Mouse (Mus musculus) liver, embryonic 14.5 days (tissue): ENCODE data around the gene Lrrc25. TPM values are rescaled to one million over a fixed set of nuclear protein-coding genes. Genes with fewer than 3 reads are reported as not detected.

ENCODE experiments used
- ATAC-seq: fragments of 200-750 bp; cut with Nextera tagmentation; 2 replicates; pipeline ENCODE4 v1.8.0; 2017; ENCODE audit warnings: moderate number of reproducible peaks, mild to moderate bottlenecking, moderate library complexity; ENCODE audit not compliant: insufficient read depth
- DNase-seq, 3 experiments: peaks; one replicate each; pipeline ENCODE4 v3.0.0-alpha.2; 2012 to 2013; ENCODE audit warnings: low read depth in 3 of 3, low spot score in 3 of 3
- H3K27ac ChIP-seq: fragments of 300-500 bp; sonication (generic); 2 replicates; pipeline ENCODE4 v1.5.1; 2014; ENCODE audit warnings: moderate library complexity, mild to moderate bottlenecking, control low read depth, inconsistent platforms
- H3K27me3 ChIP-seq: fragments of 300-500 bp; sonication (generic); 2 replicates; pipeline ENCODE4 v1.6.1; 2014; ENCODE audit warnings: mild to moderate bottlenecking, low read length, moderate library complexity; ENCODE audit not compliant: control insufficient read depth, insufficient read depth
- H3K36me3 ChIP-seq: fragments of 300-500 bp; sonication (generic); replicated peaks from 2 replicates; pipeline ENCODE4 v1.6.1; 2014; ENCODE audit warnings: low read depth; ENCODE audit not compliant: control insufficient read depth, insufficient read depth
- H3K4me1 ChIP-seq, 2 experiments: fragments of 200-500 bp in 1 of 2; fragments of 300-500 bp in 1 of 2; sonication (generic) in 1 of 2; replicated peaks; 2 replicates each; pipeline ENCODE4 v1.6.1; 2012 to 2014; ENCODE audit warnings: antibody characterized with exemption in 1 of 2, inconsistent platforms in 1 of 2, low read length in 1 of 2; ENCODE audit not compliant: control insufficient read depth in 2 of 2, insufficient read depth in 2 of 2
- H3K4me2 ChIP-seq: fragments of 300-500 bp; sonication (generic); 2 replicates; pipeline ENCODE4 v1.6.1; 2014; ENCODE audit warnings: low read depth, mild to moderate bottlenecking, control low read depth, moderate library complexity
- H3K4me3 ChIP-seq, 2 experiments: fragments of 200-500 bp in 1 of 2; fragments of 300-500 bp in 1 of 2; sonication (generic) in 1 of 2; 2 replicates each; pipeline ENCODE4 v1.5.1; 2012 to 2014; ENCODE audit warnings: low read depth in 2 of 2, low read length in 2 of 2, mild to moderate bottlenecking in 2 of 2, control low read depth in 1 of 2, inconsistent platforms in 1 of 2, moderate library complexity in 1 of 2; ENCODE audit not compliant: insufficient read depth in 1 of 2
- H3K9ac ChIP-seq: fragments of 300-500 bp; sonication (generic); replicated peaks from 2 replicates; pipeline ENCODE4 v1.6.1; 2014; ENCODE audit warnings: mild to moderate bottlenecking, control low read depth, moderate library complexity
- H3K9me3 ChIP-seq: fragments of 300-500 bp; sonication (generic); 2 replicates; pipeline ENCODE4 v1.6.1; 2016; ENCODE audit warnings: low read length, mixed read lengths; ENCODE audit not compliant: control insufficient read depth
- CTCF ChIP-seq: IDR thresholded peaks from 2 replicates; pipeline ENCODE4 v1.5.1; 2016; ENCODE audit warnings: antibody characterized with exemption, low read depth, control low read depth
- EP300 ChIP-seq: IDR thresholded peaks from 2 replicates; pipeline ENCODE4 v1.6.1; 2016; ENCODE audit warnings: antibody characterized with exemption, low read depth
- WGBS: fragments of 180-500 bp; shearing (Covaris S2); extraction: QIAGEN DNeasy Blood & Tissue Kit; methylation state at CpG from one replicate; pipeline ENCODE4 v1.1.7; 2014; ENCODE audit not compliant: insufficient replicate concordance; 5-methylcytosine and 5-hydroxymethylcytosine counted together
- polyA plus RNA-seq, 2 experiments: library from polyadenylated mRNA; depleted of rRNA in 1 of 2; stranded (reverse) in 1 of 2; unstranded in 1 of 2; fragments of >200 nt; fragmentation: Nextera tagmentation in 1 of 2; extraction: Ambion mirVana in 1 of 2; gene quantifications; 2 replicates each; pipeline versions ENCODE4 v1.2.1 to v1.2.3; 2012 to 2014

Gene Lrrc25
- polyA plus RNA-seq, 2 experiments, result 4.3 to 4.7 TPM

DNA sequence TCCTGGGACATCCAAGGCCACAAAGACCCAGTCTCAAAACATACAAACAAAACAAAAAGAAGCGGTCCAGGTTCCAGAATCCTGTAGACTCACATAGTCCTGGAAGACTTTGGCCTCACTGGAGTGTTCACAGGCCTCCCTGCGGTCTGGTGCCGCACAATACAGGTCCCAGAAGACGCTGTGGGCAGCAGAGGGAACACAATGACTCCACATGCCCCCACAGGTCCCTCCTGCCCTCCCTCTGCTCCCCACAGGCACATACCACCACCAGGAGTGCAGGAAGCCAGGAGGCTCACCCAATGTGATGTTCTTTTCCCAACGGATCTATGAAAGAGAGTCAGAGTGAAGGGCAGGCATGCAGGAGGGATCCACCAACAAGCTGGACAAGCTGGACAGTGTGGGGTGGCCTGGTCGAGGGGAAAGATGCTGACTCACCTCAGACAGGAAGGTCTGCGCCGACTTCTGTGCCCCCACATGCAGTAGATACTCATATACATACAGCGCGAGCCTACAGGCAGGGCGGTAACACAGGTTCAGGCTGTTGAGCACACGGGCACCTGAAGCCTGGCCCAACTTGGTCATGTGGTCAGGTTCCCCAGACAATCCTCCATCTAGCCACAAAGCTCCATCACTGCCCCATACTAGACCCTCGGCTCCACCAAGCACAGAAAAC is 13.7 kb upstream of the Lrrc25 start:
- Histone ChIP-seq H3K4me3 (no peak overlapping the region), H3K4me1 (peaks cover 8 to 10% of the 10 kb centered on the region in 2 experiments), H3K9ac (no peak overlapping the region), H3K9me3 (no peaks in the 10 kb centered on the region), H3K4me2 (no peak overlapping the region), H3K36me3 (peaks cover 5% of the 10 kb centered on the region; the same call in 1 of the 2 replicates), H3K27me3 (no peaks in the 10 kb centered on the region), H3K27ac (no peak overlapping the region)
- ATAC-seq (no peak), DNase-seq (no peak)
- 78% methylated on average over 13 of the region's 13 CpGs for WGBS
- TF ChIP-seq CTCF, result no peak
- no peak for TF ChIP-seq EP300

DNA sequence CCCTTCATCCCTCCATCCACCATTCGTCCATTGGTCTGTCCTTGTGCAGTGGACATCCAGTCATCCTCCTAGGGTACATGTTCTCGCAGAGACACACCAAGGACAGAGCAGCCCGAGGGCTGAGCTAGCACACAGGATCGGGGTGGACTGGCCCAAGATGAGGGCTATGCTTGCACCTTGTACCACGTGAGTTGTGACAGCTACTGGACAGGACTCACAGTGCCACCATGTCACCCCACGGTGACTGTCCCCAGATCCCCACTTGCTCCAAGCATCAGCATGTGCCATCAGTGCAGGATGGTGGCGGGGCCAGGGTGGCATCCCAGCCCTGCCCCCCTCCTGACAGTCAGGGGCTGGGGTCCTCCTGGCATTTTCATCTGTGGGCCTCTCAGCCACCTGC is 11.4 kb upstream of the Lrrc25 start:
- TF ChIP-seq CTCF (no peak), EP300 (no peak)
- ATAC-seq (no peak), DNase-seq (no peak)
- Histone ChIP-seq H3K4me2 (no peak overlapping the region), H3K9ac (no peak overlapping the region), H3K27ac (no peak overlapping the region), H3K27me3 (no peaks in the 10 kb centered on the region), H3K9me3 (no peaks in the 10 kb centered on the region), H3K4me1 (peaks cover 18 to 23% of the 10 kb centered on the region in 2 experiments), H3K36me3 (peaks cover 5% of the 10 kb centered on the region; the same call in 1 of the 2 replicates), H3K4me3 (no peak overlapping the region)
- WGBS, result 76% methylated on average over 7 of the region's 7 CpGs

DNA sequence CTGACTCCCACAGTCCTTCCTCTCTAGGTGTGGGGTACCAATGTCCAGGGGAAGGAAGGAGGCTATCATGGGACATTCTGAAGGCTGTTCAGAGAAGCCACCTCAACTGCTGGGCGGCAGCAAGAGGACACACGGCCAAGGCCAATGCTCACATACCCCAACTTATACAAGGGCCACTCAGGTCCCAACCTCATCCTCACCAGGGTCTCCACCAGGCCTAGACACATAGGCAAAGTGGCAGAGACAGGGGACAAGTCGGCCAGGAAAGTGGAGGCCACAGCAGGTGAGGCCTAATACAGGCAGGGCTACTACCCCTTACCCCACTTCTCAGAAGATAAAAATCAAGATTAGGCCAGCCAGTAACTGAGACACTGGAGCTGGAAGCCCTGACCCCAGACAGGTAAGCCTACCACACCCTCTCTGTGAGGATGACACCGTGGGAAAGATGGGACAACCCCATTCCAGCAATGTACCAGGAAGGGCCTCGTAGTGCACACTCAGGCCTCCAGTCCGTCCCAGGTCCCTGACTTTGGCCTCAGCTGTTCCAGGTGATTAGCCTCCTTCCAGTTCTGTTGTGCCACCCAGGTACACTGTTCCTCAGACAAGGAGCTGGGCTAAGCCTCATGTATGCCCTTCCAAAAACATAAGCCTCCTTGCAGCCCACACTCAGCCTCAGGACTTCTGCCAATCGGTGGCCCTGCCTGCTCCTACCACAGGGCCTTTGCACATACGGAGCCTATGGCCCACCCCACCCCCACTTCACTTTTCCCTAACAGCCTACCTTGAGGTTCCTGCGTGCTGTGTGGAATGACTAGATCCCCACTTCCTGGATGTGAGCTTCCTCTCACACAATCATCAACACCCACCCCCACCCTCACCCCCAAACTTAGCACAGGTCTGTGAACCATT is 9.8 kb upstream of the Lrrc25 start:
- peaks cover 21% of the 10 kb centered on the region in 2 experiments for H3K4me1 ChIP-seq
- no peak for DNase-seq
- H3K36me3 ChIP-seq, result peaks cover 5% of the 10 kb centered on the region; the same call in 1 of the 2 replicates
- no peaks in the 10 kb centered on the region for H3K27me3 ChIP-seq
- no peak overlapping the region; the same call in 1 of the 2 replicates for H3K4me2 ChIP-seq
- H3K4me3 ChIP-seq, result no peak overlapping the region
- H3K9ac ChIP-seq, result no peak overlapping the region
- no peak for ATAC-seq
- TF ChIP-seq EP300 (no peak), CTCF (no peak)
- WGBS, result 64% methylated on average over 9 of the region's 9 CpGs
- no peak overlapping the region for H3K27ac ChIP-seq
- H3K9me3 ChIP-seq, result no peaks in the 10 kb centered on the region

DNA sequence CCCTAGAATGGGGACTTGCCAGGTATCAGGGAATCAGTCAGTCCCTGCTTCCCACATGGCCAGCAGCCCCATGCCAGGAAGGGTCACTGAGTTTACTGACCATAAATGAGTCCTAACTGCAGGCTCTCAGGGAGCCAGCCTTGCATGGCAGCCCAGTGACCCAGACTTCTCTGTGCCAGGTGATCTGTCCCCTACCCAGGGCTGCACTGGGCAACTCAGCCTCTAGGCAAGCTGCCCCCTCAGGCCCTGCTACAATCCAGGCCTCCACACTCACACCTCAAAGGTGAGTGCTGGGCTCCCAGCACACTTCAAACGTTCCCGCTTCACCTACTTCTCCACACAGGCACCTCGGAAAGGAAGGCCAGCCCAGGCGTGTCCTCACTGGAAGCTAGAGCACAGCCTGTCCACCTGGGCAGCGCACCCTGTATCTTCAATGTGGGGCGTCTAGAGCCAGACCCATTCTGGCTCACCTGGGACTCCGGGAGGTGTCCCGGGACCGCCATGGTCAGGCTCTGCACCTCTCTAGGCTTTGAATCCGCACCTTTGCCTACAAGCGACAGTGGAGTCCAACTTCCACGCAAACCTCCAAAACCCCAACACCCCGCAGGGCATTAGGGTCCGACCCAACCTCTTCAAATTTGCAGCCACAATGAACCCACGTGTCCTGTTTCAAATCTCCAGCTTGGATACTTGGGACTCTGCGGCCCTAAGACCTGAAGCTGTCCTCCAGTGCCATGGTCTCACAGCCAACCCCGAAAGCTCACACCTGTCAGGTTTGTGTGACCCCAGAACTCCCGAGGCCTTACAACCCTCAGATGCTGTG is 9.0 kb upstream of the Lrrc25 start:
- H3K27ac ChIP-seq, result no peak overlapping the region
- H3K9ac ChIP-seq, result no peak overlapping the region; the same call in 1 of the 2 replicates
- peak overlapping the region; percentile 91 for H3K4me2 ChIP-seq
- peak overlapping the region; percentile 65 to 78 for H3K4me3 ChIP-seq
- no peak for TF ChIP-seq EP300
- TF ChIP-seq CTCF, result no peak
- DNase-seq, result no peak
- H3K27me3 ChIP-seq, result no peaks in the 10 kb centered on the region
- WGBS, result 46% methylated on average over 18 of the region's 18 CpGs
- no peaks in the 10 kb centered on the region for H3K9me3 ChIP-seq
- ATAC-seq, result no peak
- peaks cover 17 to 21% of the 10 kb centered on the region in 2 experiments for H3K4me1 ChIP-seq
- peaks cover 5% of the 10 kb centered on the region; the same call in 1 of the 2 replicates for H3K36me3 ChIP-seq
